Mouse (Mus musculus) skeletal muscle tissue, postnatal 0 days (tissue): Measurements from ENCODE around the gene Abat. TPM values are rescaled to one million over a fixed set of nuclear protein-coding genes. Genes with fewer than 3 reads are reported as not detected.

Experiments
- microRNA-seq, 2 experiments: library from miRNA; unstranded; fragments of <30 nt; microRNA quantifications; one replicate each; pipeline ENCODE4; 2016
- polyA plus RNA-seq: library from polyadenylated mRNA; unstranded; fragments of >200 nt; fragmentation: Nextera tagmentation; extraction: Ambion mirVana; gene quantifications from 2 replicates; pipeline ENCODE4 v1.2.1, GENCODE M21; 2015

Gene Abat
- 6.7 and 7.1 TPM in 2 replicates for polyA plus RNA-seq

DNA sequence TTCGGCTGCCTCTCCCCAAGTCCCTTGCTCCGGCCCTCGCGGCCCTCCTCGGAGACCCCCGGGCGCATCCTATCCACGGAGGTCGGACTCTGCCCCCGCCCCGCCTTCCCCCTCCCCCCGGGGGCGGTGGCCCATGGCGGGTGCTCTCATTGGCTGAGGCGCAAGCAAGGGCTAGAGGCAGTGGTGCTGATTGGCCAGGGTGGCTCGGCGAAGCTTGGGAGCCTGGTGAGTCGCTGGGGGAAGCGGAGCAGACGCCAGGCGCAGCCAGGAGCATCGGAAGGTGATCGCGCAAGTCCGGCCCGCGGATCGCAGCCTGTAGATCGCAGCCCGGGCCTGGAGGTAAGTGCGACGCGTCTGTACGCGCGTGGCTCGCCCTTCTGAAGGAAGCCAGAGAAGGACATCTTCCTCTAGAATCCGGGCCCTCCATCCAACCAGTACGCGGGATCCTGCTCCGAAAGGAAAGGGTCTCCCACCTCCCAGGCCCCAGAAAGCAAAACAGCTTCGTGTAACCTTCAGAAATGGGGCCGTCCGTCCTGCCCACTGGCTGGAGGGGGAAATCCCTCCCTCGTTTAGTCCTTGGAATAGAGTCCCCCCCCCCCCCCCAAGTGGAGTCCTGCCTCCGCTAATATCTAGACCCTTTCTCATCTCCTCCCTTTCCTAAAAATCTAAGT is at the start of gene Abat:
Gene Abat (plus strand): TSS at position 194 of the 671 bp plus-strand sequence.

DNA sequence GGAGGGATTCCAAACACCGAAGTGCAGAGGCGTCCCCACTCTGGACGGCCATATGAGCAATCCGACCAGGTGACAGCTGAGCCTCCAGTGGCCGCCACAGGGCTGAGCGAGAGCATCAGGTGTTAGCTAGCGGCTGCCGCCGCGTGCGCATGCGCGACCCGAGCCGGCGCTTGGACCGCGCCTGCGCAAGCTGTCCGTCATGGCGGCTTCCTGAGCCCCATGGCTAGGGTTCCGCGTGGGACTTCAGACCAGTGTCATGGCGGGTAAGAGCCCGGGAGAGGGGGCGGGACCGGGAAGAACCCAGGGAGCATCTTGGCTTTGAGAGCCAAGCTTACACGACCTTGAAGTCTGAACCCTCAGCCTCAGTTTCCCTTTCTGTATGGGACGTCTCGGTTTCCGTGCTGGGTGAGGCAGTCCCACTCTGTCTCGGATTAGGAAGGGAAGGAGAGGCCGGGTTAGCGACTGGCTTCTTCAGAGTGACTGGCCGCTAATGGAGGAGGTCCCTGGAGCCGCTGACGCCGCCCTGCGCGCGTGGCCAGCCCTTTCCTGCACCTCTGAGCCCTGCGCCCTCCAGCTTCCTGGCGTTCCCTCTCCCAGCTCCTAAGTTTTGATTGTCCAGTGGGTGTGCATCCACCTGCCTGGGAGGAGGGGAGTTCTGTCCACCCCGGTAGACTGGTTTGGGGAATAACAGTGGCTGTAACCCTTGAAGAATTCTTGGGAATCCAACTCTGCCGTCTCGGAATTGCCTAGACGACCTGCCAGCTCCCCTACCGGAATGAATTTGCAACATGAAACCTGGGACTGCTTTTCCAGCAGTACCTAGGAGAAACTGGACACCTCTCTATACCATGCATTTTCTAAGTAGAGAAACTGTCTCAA is 42.4 kb upstream of the Abat start, which contains the start of gene Mettl22:
Gene Mettl22 (plus strand): TSS at position 186 of the 879 bp plus-strand sequence.

DNA sequence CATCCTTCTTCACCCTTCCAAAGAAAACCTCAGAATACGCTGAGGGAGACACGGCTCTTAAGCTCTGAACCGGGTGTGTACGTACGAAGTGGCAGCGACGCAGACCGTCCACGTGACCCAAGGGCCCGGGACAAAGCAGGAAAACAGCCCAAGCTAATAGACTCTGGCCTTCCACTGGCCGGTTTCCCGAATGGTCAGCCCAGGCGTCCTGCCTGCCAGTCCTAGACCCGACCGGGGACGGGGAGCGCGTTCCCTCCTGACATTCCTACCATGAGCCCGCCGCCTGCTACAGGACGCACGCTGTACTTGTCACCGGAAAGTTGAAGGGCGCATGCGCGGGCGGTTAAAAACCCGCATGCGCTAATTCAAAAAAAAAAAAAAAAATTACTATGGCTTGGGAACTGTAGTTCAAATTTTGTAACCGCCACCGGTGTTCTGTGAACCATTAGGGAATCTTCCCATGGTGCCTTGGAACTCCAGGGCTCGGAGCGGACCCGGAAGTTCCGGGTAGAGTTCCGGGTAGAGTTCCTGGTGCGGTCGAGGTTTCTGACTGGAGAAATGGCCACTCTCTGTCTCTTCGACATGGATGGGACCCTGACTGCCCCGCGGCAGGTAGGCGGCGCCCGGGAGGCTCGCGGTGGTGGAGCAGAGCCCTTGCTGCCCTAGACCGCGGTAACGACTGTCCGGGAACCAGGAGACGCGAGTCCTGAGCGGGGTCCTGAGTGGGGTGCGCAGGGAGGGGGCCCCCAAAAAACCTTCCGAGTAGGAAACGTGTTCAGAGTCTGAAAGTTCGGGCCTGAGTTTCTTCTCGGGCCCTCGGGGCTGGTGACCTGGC is 124.2 kb downstream of the Abat start, which contains the start of the genes Pmm2 and Tmem186:
Gene Pmm2 (plus strand): TSS at position 458 of the 835 bp plus-strand sequence.
Gene Tmem186 (minus strand): TSS at position 496 of the 835 bp plus-strand sequence.

Small RNAs within 50 kb of the gene (microRNA-seq; reads per million reads assigned to microRNA genes)
- 0 reads per million in 2 experiments for gene Gm22137

Other genes with a start within 250 kb of the Abat start
- not detected in 2 replicates for gene Tmem114, start 88.3 kb upstream of the Abat start, polyA plus RNA-seq
- gene Mettl22, start 42.6 kb upstream of the Abat start, polyA plus RNA-seq: 58.6 and 60.2 TPM in 2 replicates
- 26.2 and 27.8 TPM in 2 replicates for gene Pmm2, start 124.2 kb downstream of the Abat start, polyA plus RNA-seq
- 10.7 and 11.2 TPM in 2 replicates for gene Tmem186, start 124.3 kb downstream of the Abat start, polyA plus RNA-seq
- 41.9 and 49.2 TPM in 2 replicates for gene Carhsp1, start 158.7 kb downstream of the Abat start, polyA plus RNA-seq
- not detected in 2 replicates for gene Gm5767, start 167.3 kb downstream of the Abat start, polyA plus RNA-seq